Mouse (Mus musculus): ENCODE results near the gene Btbd8. TPM values are rescaled to one million over a fixed set of nuclear protein-coding genes. Genes with fewer than 3 reads are reported as not detected.

The Btbd8 gene
- polyA plus RNA-seq, 1 experiment from 2014 or later = 4.9 TPM

GRCm38 (mm10) chr5:107467098-107467497 is 29.3 kb downstream of the Btbd8 start:
- H3K36me3 ChIP-seq (replicated peaks) = peaks cover 9% of the 10 kb centered on the region
- H3K4me3 ChIP-seq = no peak overlapping the region
- no peaks in the 10 kb centered on the region for H3K27me3 ChIP-seq (replicated peaks; ENCODE audit: low read depth, poor library complexity, severe bottlenecking)
- no peak for DNase-seq (ENCODE audit: low spot score)
- 75% methylated on average over 4 of the region's 4 CpGs for WGBS
- H3K9me3 ChIP-seq = no peaks in the 10 kb centered on the region
- no peak overlapping the region for H3K27ac ChIP-seq (replicated peaks)
- peaks cover 7% of the 10 kb centered on the region for H3K4me1 ChIP-seq

- no peaks in the 10 kb centered on the region for H3K27me3 ChIP-seq (replicated peaks; ENCODE audit: low read depth, poor library complexity, severe bottlenecking)
- WGBS = 85% methylated on average over 10 of the region's 10 CpGs
- H3K27ac ChIP-seq (replicated peaks) = no peak overlapping the region
- peaks cover 21% of the 10 kb centered on the region for H3K36me3 ChIP-seq (replicated peaks)
- peaks cover 7% of the 10 kb centered on the region for H3K4me1 ChIP-seq
- no peak for DNase-seq (ENCODE audit: low spot score)
- H3K4me3 ChIP-seq = no peak overlapping the region
- H3K9me3 ChIP-seq = no peaks in the 10 kb centered on the region
Observed at GRCm38 (mm10) chr5:107470600-107471329, 33.0 kb downstream of the Btbd8 start.

GRCm38 (mm10) chr5:107480194-107480593 is 42.4 kb downstream of the Btbd8 start:
- WGBS = 96% methylated on average over 2 of the region's 2 CpGs
- Histone ChIP-seq H3K4me3 (no peak overlapping the region), H3K27me3 (replicated peaks; ENCODE audit: low read depth, poor library complexity, severe bottlenecking) (no peaks in the 10 kb centered on the region), H3K4me1 (peaks cover 3% of the 10 kb centered on the region; the same call in 1 of the 2 replicates), H3K27ac (replicated peaks) (no peak overlapping the region), H3K9me3 (no peaks in the 10 kb centered on the region), H3K36me3 (replicated peaks) (peaks cover 5% of the 10 kb centered on the region; the same call in 1 of the 2 replicates)
- no peak for DNase-seq (ENCODE audit: low spot score)

- H3K4me3 ChIP-seq = no peak overlapping the region
- no peaks in the 10 kb centered on the region for H3K27me3 ChIP-seq (replicated peaks; ENCODE audit: low read depth, poor library complexity, severe bottlenecking)
- WGBS = 81% methylated on average over 4 of the region's 4 CpGs
- no peaks in the 10 kb centered on the region for H3K4me1 ChIP-seq
- DNase-seq (ENCODE audit: low spot score) = no peak
- H3K36me3 ChIP-seq (replicated peaks) = peaks cover 11% of the 10 kb centered on the region
- H3K9me3 ChIP-seq = no peaks in the 10 kb centered on the region
- no peak overlapping the region for H3K27ac ChIP-seq (replicated peaks)
Observed at GRCm38 (mm10) chr5:107488996-107489395, 51.2 kb downstream of the Btbd8 start.

- no peaks in the 10 kb centered on the region for H3K4me1 ChIP-seq
- H3K27me3 ChIP-seq (replicated peaks; ENCODE audit: low read depth, poor library complexity, severe bottlenecking) = no peaks in the 10 kb centered on the region
- no peak for DNase-seq (ENCODE audit: low spot score)
- 85% methylated on average over 9 of the region's 9 CpGs for WGBS
- no peak overlapping the region for H3K4me3 ChIP-seq
- H3K27ac ChIP-seq (replicated peaks) = no peak overlapping the region
- no peaks in the 10 kb centered on the region for H3K9me3 ChIP-seq
- peaks cover 16% of the 10 kb centered on the region for H3K36me3 ChIP-seq (replicated peaks)
Observed at GRCm38 (mm10) chr5:107491036-107491435, 53.2 kb downstream of the Btbd8 start.

GRCm38 (mm10) chr5:107492471-107492870 is 54.7 kb downstream of the Btbd8 start:
- peaks cover 16% of the 10 kb centered on the region for H3K36me3 ChIP-seq (replicated peaks)
- H3K4me3 ChIP-seq = no peak overlapping the region
- H3K27me3 ChIP-seq (replicated peaks; ENCODE audit: low read depth, poor library complexity, severe bottlenecking) = no peaks in the 10 kb centered on the region
- H3K27ac ChIP-seq (replicated peaks) = no peak overlapping the region
- 94% methylated on average over 2 of the region's 2 CpGs for WGBS
- H3K9me3 ChIP-seq = no peaks in the 10 kb centered on the region
- peaks cover 1% of the 10 kb centered on the region; the same call in 1 of the 2 replicates for H3K4me1 ChIP-seq
- DNase-seq (ENCODE audit: low spot score) = no peak

GRCm38 (mm10) chr5:107494759-107495158 is 57.0 kb downstream of the Btbd8 start:
- Histone ChIP-seq H3K36me3 (replicated peaks) (peaks cover 16% of the 10 kb centered on the region), H3K27ac (replicated peaks) (no peak overlapping the region), H3K27me3 (replicated peaks; ENCODE audit: low read depth, poor library complexity, severe bottlenecking) (no peaks in the 10 kb centered on the region), H3K4me3 (no peak overlapping the region), H3K9me3 (no peaks in the 10 kb centered on the region), H3K4me1 (peaks cover 16% of the 10 kb centered on the region)
- no peak for DNase-seq (ENCODE audit: low spot score)
- 93% methylated on average over 5 of the region's 5 CpGs for WGBS

GRCm38 (mm10) chr5:107496047-107496446 is 58.2 kb downstream of the Btbd8 start:
- no peak for DNase-seq (ENCODE audit: low spot score)

GRCm38 (mm10) chr5:107497519-107498501 is 60.0 kb downstream of the Btbd8 start:
- H3K27me3 ChIP-seq (replicated peaks; ENCODE audit: low read depth, poor library complexity, severe bottlenecking) = no peaks in the 10 kb centered on the region
- H3K9me3 ChIP-seq = no peaks in the 10 kb centered on the region
- H3K4me3 ChIP-seq = no peak overlapping the region
- peaks cover 5% of the 10 kb centered on the region for H3K36me3 ChIP-seq (replicated peaks)
- H3K27ac ChIP-seq (replicated peaks) = peak overlapping the region; percentile 1; the same call in 1 of the 2 replicates
- peaks cover 16% of the 10 kb centered on the region for H3K4me1 ChIP-seq
- DNase-seq (ENCODE audit: low spot score) = peak; percentile 18
- 71% methylated on average over 10 of the region's 10 CpGs for WGBS

More at GRCm38 (mm10) chr5:107496047-107496446, 58.2 kb downstream of the Btbd8 start:
- Histone ChIP-seq H3K4me1 (peaks cover 16% of the 10 kb centered on the region), H3K36me3 (replicated peaks) (peaks cover 16% of the 10 kb centered on the region), H3K4me3 (no peak overlapping the region), H3K9me3 (no peaks in the 10 kb centered on the region), H3K27ac (replicated peaks) (no peak overlapping the region), H3K27me3 (replicated peaks; ENCODE audit: low read depth, poor library complexity, severe bottlenecking) (no peaks in the 10 kb centered on the region)
- WGBS = 94% methylated on average over 2 of the region's 2 CpGs

- no peak overlapping the region for H3K4me3 ChIP-seq
Observed at GRCm38 (mm10) chr5:107498806-107499310, 61.1 kb downstream of the Btbd8 start.

GRCm38 (mm10) chr5:107499891-107500535 is 62.2 kb downstream of the Btbd8 start:
- peaks cover 16% of the 10 kb centered on the region for H3K4me1 ChIP-seq
- no peak for DNase-seq (ENCODE audit: low spot score)
- H3K36me3 ChIP-seq (replicated peaks) = no peaks in the 10 kb centered on the region; the same call in 1 of the 2 replicates
- no peaks in the 10 kb centered on the region for H3K9me3 ChIP-seq
- WGBS = 88% methylated on average over 5 of the region's 5 CpGs
- H3K27me3 ChIP-seq (replicated peaks; ENCODE audit: low read depth, poor library complexity, severe bottlenecking) = no peaks in the 10 kb centered on the region
- H3K27ac ChIP-seq (replicated peaks) = no peak overlapping the region
- no peak overlapping the region for H3K4me3 ChIP-seq

More at GRCm38 (mm10) chr5:107498806-107499310, 61.1 kb downstream of the Btbd8 start:
- Histone ChIP-seq H3K4me1 (peaks cover 16% of the 10 kb centered on the region), H3K36me3 (replicated peaks) (peaks cover 5% of the 10 kb centered on the region), H3K9me3 (no peaks in the 10 kb centered on the region), H3K27me3 (replicated peaks; ENCODE audit: low read depth, poor library complexity, severe bottlenecking) (no peaks in the 10 kb centered on the region), H3K27ac (replicated peaks) (no peak overlapping the region)
- WGBS = 57% methylated on average over 5 of the region's 5 CpGs
- no peak for DNase-seq (ENCODE audit: low spot score)

- no peak overlapping the region for H3K27ac ChIP-seq (replicated peaks)
- no peak overlapping the region for H3K4me3 ChIP-seq
- no peaks in the 10 kb centered on the region for H3K9me3 ChIP-seq
- H3K27me3 ChIP-seq (replicated peaks; ENCODE audit: low read depth, poor library complexity, severe bottlenecking) = no peaks in the 10 kb centered on the region
- 81% methylated on average over 1 of the region's 1 CpGs for WGBS
- H3K4me1 ChIP-seq = peaks cover 16% of the 10 kb centered on the region
- H3K36me3 ChIP-seq (replicated peaks) = no peaks in the 10 kb centered on the region; the same call in 1 of the 2 replicates
- DNase-seq (ENCODE audit: low spot score) = no peak
Observed at GRCm38 (mm10) chr5:107500741-107501140, 62.9 kb downstream of the Btbd8 start.
